Mouse (Mus musculus): ENCODE measurements around the gene Pafah1b1.

GRCm38 (mm10) chr11:74756631-74757030 lies 32.2 kb upstream of the Pafah1b1 start:
- no peak for TF ChIP-seq CTCF (IDR thresholded peaks at IDR 0.05; ENCODE audit: control insufficient read depth, insufficient read depth, insufficient replicate concordance, low read depth, low read length)
- no peak for TF ChIP-seq POLR2A (IDR thresholded peaks at IDR 0.05; ENCODE audit: control insufficient read depth, low read depth, low read length)

Measured in testis, adult 2 months (tissue).